Mouse (Mus musculus): ENCODE results near the gene Ttc13.

GRCm38 (mm10) chr8:124662446-124663111, 59.2 kb downstream of the Ttc13 start:
- TF ChIP-seq EP300 (IDR thresholded peaks at IDR 0.05; ENCODE audit: low read depth), result no peak
- no peak for TF ChIP-seq CTCF (IDR thresholded peaks at IDR 0.05; ENCODE audit: low read depth)
